ENCODE assay signal across 10 mouse cellular contexts in genomic region chr6:85397165-85397564, GRCm38 (mm10). TPM values are rescaled to one million over a fixed set of nuclear protein-coding genes. Genes with fewer than 3 reads are reported as not detected.
DNase-seq lines count a peak whose midpoint lies in the region.
"Had no signal": no experiment of that assay in that cellular context is flagged by ENCODE, and none has a peak within 500 bp of the region (broad histone marks: within the 10 kb centered on the region; RNA-seq: fewer than 3 reads in every experiment).

No protein-coding gene starts in this region.

- no peak overlapping the region for H3K27ac ChIP-seq in hindbrain, embryonic 10.5 days
- H3K27ac ChIP-seq: neural tube, embryonic 12.5 days had no signal

- H3K9me3 ChIP-seq in hindbrain, embryonic 10.5 days: no peaks in the 10 kb centered on the region
- H3K9me3 ChIP-seq: neural tube, embryonic 12.5 days had no signal

- H3K36me3 ChIP-seq in splenic B cell, adult 2 months (ENCODE audit: control insufficient read depth, insufficient read depth, low read length, poor library complexity, severe bottlenecking): no peaks in the 10 kb centered on the region
- H3K36me3 ChIP-seq in hindbrain, embryonic 10.5 days: no peaks in the 10 kb centered on the region
- H3K36me3 ChIP-seq: neural tube, embryonic 12.5 days had no signal

- no peaks in the 10 kb centered on the region; the same call in 1 of the 2 replicates for H3K4me1 ChIP-seq in hindbrain, embryonic 10.5 days (replicated peaks)
- H3K4me1 ChIP-seq: neural tube, embryonic 12.5 days had no signal

- WGBS in hindbrain, embryonic 10.5 days: 11% methylated on average over 1 of the region's 1 CpGs

- DNase-seq in frontal cortex, postnatal 25 days (ENCODE audit: low spot score in 2 of 2): peak; percentile 35 to 47
- no peak for DNase-seq in frontal cortex, postnatal 10 days (ENCODE audit: low spot score in 2 of 2)
- DNase-seq in right cerebral cortex, adult 18-20 months: peak; percentile 37
- no peak for DNase-seq in right cerebral cortex, postnatal 4 days
- peak; percentile 50 for DNase-seq in adrenal gland, postnatal 25 days
- DNase-seq in layer of hippocampus, adult 9-10 months (ENCODE audit: low spot score): peak; percentile 25
- peak; percentile 61 for DNase-seq in splenic B cell, adult 2 months (ENCODE audit: low read depth, low spot score)
- DNase-seq in hindbrain, embryonic 10.5 days (ENCODE audit: low spot score): no peak

- H3K27me3 ChIP-seq in splenic B cell, adult 2 months (ENCODE audit: control insufficient read depth, insufficient read depth, low read length, poor library complexity, severe bottlenecking): no peaks in the 10 kb centered on the region
- peaks cover 4% of the 10 kb centered on the region; the same call in 1 of the 2 replicates for H3K27me3 ChIP-seq in hindbrain, embryonic 10.5 days (ENCODE audit: insufficient read depth, poor library complexity, severe bottlenecking)

- no peak overlapping the region for H3K4me3 ChIP-seq in hindbrain, embryonic 10.5 days
- H3K4me3 ChIP-seq: neural tube, embryonic 12.5 days had no signal

RNA-seq across cellular contexts. Expression of gene Rab11fip5, which starts 22.7 kb away (rescaled TPM):
- 27.7 and 38.8 TPM in 2 replicates for total RNA-seq in adrenal gland, postnatal 25 days (2021)
- polyA plus RNA-seq in hindbrain, embryonic 10.5 days (2016; fragmentation: Nextera tagmentation; extraction: Ambion mirVana): 3.9 and 5.8 TPM in 2 replicates

RNA-seq across cellular contexts. Expression of gene Noto, which starts 26.5 kb away (rescaled TPM):
- total RNA-seq in adrenal gland, postnatal 25 days (2021): not detected in 2 replicates
- not detected in 2 replicates for polyA plus RNA-seq in hindbrain, embryonic 10.5 days (2016; fragmentation: Nextera tagmentation; extraction: Ambion mirVana)
- total RNA-seq: layer of hippocampus, adult 8-10 months had no signal
- polyA plus RNA-seq: neural tube, embryonic 12.5 days had no signal

RNA-seq across cellular contexts. Expression of gene Smyd5, which starts 34.6 kb away (rescaled TPM):
- 28.8 and 29.4 TPM in 2 replicates for total RNA-seq in adrenal gland, postnatal 25 days (2021)
- 69.3 and 82.0 TPM in 2 replicates for polyA plus RNA-seq in hindbrain, embryonic 10.5 days (2016; fragmentation: Nextera tagmentation; extraction: Ambion mirVana)

RNA-seq across cellular contexts. Expression of gene Cct7, which starts 54.1 kb away (rescaled TPM):
- 245 and 261 TPM in 2 replicates for total RNA-seq in adrenal gland, postnatal 25 days (2021)
- polyA plus RNA-seq in hindbrain, embryonic 10.5 days (2016; fragmentation: Nextera tagmentation; extraction: Ambion mirVana): 641 and 745 TPM in 2 replicates

RNA-seq across cellular contexts. Expression of gene Pradc1, which starts 54.6 kb away (rescaled TPM):
- total RNA-seq in adrenal gland, postnatal 25 days (2021): 16.8 and 19.2 TPM in 2 replicates
- 37.5 and 40.7 TPM in 2 replicates for polyA plus RNA-seq in hindbrain, embryonic 10.5 days (2016; fragmentation: Nextera tagmentation; extraction: Ambion mirVana)

Comparison
In these comparisons a context has a peak if more than half of its experiments do, and no peak if none do; other contexts are left out.
1. DNase-seq: peak in frontal cortex, postnatal 25 days (2 of 2), right cerebral cortex, adult 18-20 months (single experiment), adrenal gland, postnatal 25 days (single experiment), layer of hippocampus, adult 9-10 months (single experiment) and splenic B cell, adult 2 months (single experiment); none in frontal cortex, postnatal 10 days (0 of 2), right cerebral cortex, postnatal 4 days (single experiment) and hindbrain, embryonic 10.5 days (single experiment).